ENCODE assay signal across 11 mouse cellular contexts in the genomic region with DNA sequence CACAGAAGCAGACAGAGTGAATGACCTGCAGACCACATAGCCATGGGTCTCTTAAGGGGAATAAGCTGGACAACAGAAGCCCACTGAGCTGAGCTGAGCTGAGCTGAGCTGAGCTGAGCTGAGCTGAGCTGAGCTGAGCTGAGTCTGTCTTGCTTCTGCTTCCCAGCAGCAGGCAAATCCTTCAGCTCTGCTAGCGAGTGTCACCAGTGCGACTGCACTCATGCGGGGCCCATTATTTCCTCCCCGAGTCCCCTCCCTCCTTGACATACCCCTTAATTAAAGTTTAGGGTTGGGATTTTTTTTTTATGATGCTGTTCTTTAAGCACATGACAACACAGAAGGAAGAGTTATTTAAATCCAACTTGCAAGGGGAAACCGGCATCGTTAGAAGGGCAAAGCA.
"Had no signal": no experiment of that assay in that cellular context is flagged by ENCODE, and none has a peak within 500 bp of the region (broad histone marks: within the 10 kb centered on the region; RNA-seq: fewer than 3 reads in every experiment).

No protein-coding gene starts in this region.

- ATAC-seq: midbrain, embryonic 16.5 days had no signal

- H3K9me3 ChIP-seq: limb, embryonic 13.5 days; neural tube, embryonic 13.5 days had no signal

- H3K4me2 ChIP-seq: limb, embryonic 13.5 days; midbrain, embryonic 11.5 days; neural tube, embryonic 13.5 days had no signal

- H3K9ac ChIP-seq: limb, embryonic 13.5 days; liver, embryonic 14.5 days; neural tube, embryonic 13.5 days had no signal

- H3K4me3 ChIP-seq: limb, embryonic 13.5 days; neural tube, embryonic 13.5 days had no signal

- H3K27me3 ChIP-seq: limb, embryonic 13.5 days; neural tube, embryonic 13.5 days had no signal

- H3K27ac ChIP-seq: limb, embryonic 13.5 days; liver, embryonic 14.5 days; neural tube, embryonic 13.5 days had no signal

- H3K36me3 ChIP-seq: limb, embryonic 13.5 days; neural tube, embryonic 13.5 days had no signal

- DNase-seq: kidney, postnatal 25 days; layer of hippocampus, adult 9-11 months; lung, adult 18-20 months; lung, postnatal 36 days; right cerebral cortex, postnatal 14 days; thymus, postnatal 4 days had no signal
